Comparison of ENCODE assay signal across 14 mouse cellular contexts in genomic region chr1:160099659-160100302, GRCm38 (mm10). TPM values are rescaled to one million over a fixed set of nuclear protein-coding genes. Genes with fewer than 3 reads are reported as not detected.
DNase-seq lines count a peak whose midpoint lies in the region; ATAC-seq and TF ChIP-seq lines count a peak whose summit lies in the region.
"Had no signal": no experiment of that assay in that cellular context is flagged by ENCODE, and none has a peak within 500 bp of the region (broad histone marks: within the 10 kb centered on the region; RNA-seq: fewer than 3 reads in every experiment).

No protein-coding gene starts in this region.

- intact Hi-C loops in left cerebral cortex, postnatal 10 days (cut with DNase I), result no loop called here

- peak; percentile 28 for DNase-seq in adrenal gland, postnatal 14 days
- no peak for DNase-seq in adrenal gland, adult 18-20 months (ENCODE audit: low spot score in 2 of 2)
- peak; percentile 37 for DNase-seq in kidney, postnatal 10 days
- no peak for DNase-seq in kidney, adult 2 months
- DNase-seq in 3T3-L1 (ENCODE audit: low read depth, low spot score) (peak; percentile 80), adipocyte (ENCODE audit: low spot score) (peak; percentile 75)
- no peak for DNase-seq in left cerebral cortex, postnatal 10 days (ENCODE audit: extremely low spot score in 1 of 2, low spot score in 2 of 2)
- DNase-seq: cerebellum, adult 9-11 months; gastrocnemius, postnatal 14 days; spleen, adult 18-20 months had no signal

- no peak overlapping the region for H3K27ac ChIP-seq in kidney, adult 2 months (ENCODE audit: insufficient read depth, low read depth, low read length)
- H3K27ac ChIP-seq: forebrain, embryonic 13.5 days had no signal

- TF ChIP-seq CTCF in kidney, adult 2 months (conservative IDR thresholded peaks at IDR 0.05; ENCODE audit: insufficient read depth, insufficient read length, low read depth, low read length), result no peak

- H3K36me3 ChIP-seq in kidney, adult 2 months (ENCODE audit: control insufficient read depth, insufficient read depth, low read length), result no peaks in the 10 kb centered on the region

- no peak overlapping the region for H3K4me3 ChIP-seq in kidney, adult 2 months (ENCODE audit: insufficient read depth, low read depth, low read length)
- H3K4me3 ChIP-seq: forebrain, embryonic 13.5 days had no signal

- no peak for TF ChIP-seq POLR2A in kidney, adult 2 months (IDR thresholded peaks at IDR 0.05; ENCODE audit: low read depth, low read length)

- no peak for ATAC-seq in megakaryocyte progenitor cell, adult 5-6 weeks (replicated peaks; ENCODE audit: poor library complexity)
- ATAC-seq: forebrain, embryonic 13.5 days had no signal

- WGBS in kidney, adult 2 months, result 89% methylated on average over 5 of the region's 5 CpGs

- no peaks in the 10 kb centered on the region for H3K4me1 ChIP-seq in kidney, adult 2 months (ENCODE audit: control insufficient read depth, insufficient read depth, low read length)
- H3K4me1 ChIP-seq: forebrain, embryonic 13.5 days had no signal

- no peaks in the 10 kb centered on the region for H3K27me3 ChIP-seq in kidney, adult 2 months (replicated peaks; ENCODE audit: control insufficient read depth, insufficient read depth, low read length)
- H3K27me3 ChIP-seq: forebrain, embryonic 13.5 days had no signal

RNA-seq across cellular contexts. Expression of gene Tnn, which starts 53.6 kb away (rescaled TPM):
- total RNA-seq in adrenal gland, postnatal 14 days (2021), result 0.30 and 0.60 TPM in 2 replicates
- under 1 TPM; 0.29 to 0.30 TPM for total RNA-seq in adrenal gland, adult 18-20 months (2021)
- 4.5 and 5.2 TPM in 2 replicates for polyA plus RNA-seq in kidney, adult 2 months (2012; rRNA removed)
- total RNA-seq in left cerebral cortex, postnatal 10 days (2021), result under 1 TPM; 0.95 to 0.97 TPM
- not detected in 2 replicates for total RNA-seq in megakaryocyte progenitor cell, adult 5-6 weeks (2015)
- total RNA-seq in megakaryocyte progenitor cell, adult 5-6 weeks (2017), result not detected in 2 replicates
- total RNA-seq: hematopoietic stem cell, adult 5-6 weeks; monocyte, adult 5-6 weeks had no signal
- polyA plus RNA-seq: forebrain, embryonic 13.5 days had no signal

RNA-seq across cellular contexts. Expression of gene 4930523C07Rik, which starts 55.6 kb away (rescaled TPM):
- total RNA-seq in adrenal gland, postnatal 14 days (2021), result 24.5 and 39.8 TPM in 2 replicates
- 10 to 100 TPM; 17.6 to 24.4 TPM for total RNA-seq in adrenal gland, adult 18-20 months (2021)
- polyA plus RNA-seq in kidney, adult 2 months (2012; rRNA removed), result 8.4 and 9.5 TPM in 2 replicates
- 1 to 10 TPM; 3.5 to 4.4 TPM for total RNA-seq in left cerebral cortex, postnatal 10 days (2021)
- total RNA-seq in megakaryocyte progenitor cell, adult 5-6 weeks (2015), result 55.5 and 56.9 TPM in 2 replicates
- 39.0 and 59.1 TPM in 2 replicates for total RNA-seq in megakaryocyte progenitor cell, adult 5-6 weeks (2017)

Comparison
In these comparisons a context has a peak if more than half of its experiments do, and no peak if none do; other contexts are left out.
1. DNase-seq: peak in adrenal gland, postnatal 14 days (single experiment), kidney, postnatal 10 days (single experiment), 3T3-L1 (single experiment) and adipocyte (single experiment); none in adrenal gland, adult 18-20 months (0 of 2), kidney, adult 2 months (single experiment) and left cerebral cortex, postnatal 10 days (0 of 2).